Mouse (Mus musculus): ENCODE measurements around the gene Ctse.

GRCm38 (mm10) chr1:131660266-131660665 is 22.2 kb downstream of the Ctse start:
- TF ChIP-seq NRF1 (IDR thresholded peaks at IDR 0.05; ENCODE audit: low read depth, low read length): no peak
- TF ChIP-seq USF2 (conservative IDR thresholded peaks at IDR 0.05; ENCODE audit: low read depth, low read length): no peak
- TF ChIP-seq POLR2A (IDR thresholded peaks at IDR 0.05; ENCODE audit: low read depth, low read length): no peak
- no peak for TF ChIP-seq CTCF (conservative IDR thresholded peaks at IDR 0.05 in 1 of 2, IDR thresholded peaks at IDR 0.05 in 1 of 2; ENCODE audit: low read depth in 2 of 2, low read length in 2 of 2)

All from CH12.LX (cell line).